Mouse (Mus musculus): ENCODE measurements around the gene Etv4. TPM values are rescaled to one million over a fixed set of nuclear protein-coding genes. Genes with fewer than 3 reads are reported as not detected.

The Etv4 gene
- polyA plus RNA-seq, 1 experiment from 2014 or later, result 9.4 TPM

GRCm38 (mm10) chr11:101798083-101798482 is 12.9 kb upstream of the Etv4 start:
- no peaks in the 10 kb centered on the region for H3K27me3 ChIP-seq (ENCODE audit: control insufficient read depth, insufficient read depth, low read length)
- no peak for ATAC-seq (ENCODE audit: insufficient read depth, low FRiP score, low TSS enrichment)
- no peak overlapping the region for H3K4me3 ChIP-seq (ENCODE audit: low read depth, low read length)
- H3K4me2 ChIP-seq (ENCODE audit: low read depth), result no peak overlapping the region
- H3K4me1 ChIP-seq (ENCODE audit: control insufficient read depth, insufficient read depth, low read length), result no peaks in the 10 kb centered on the region
- no peak overlapping the region for H3K9ac ChIP-seq (ENCODE audit: low read length)
- no peaks in the 10 kb centered on the region for H3K36me3 ChIP-seq (ENCODE audit: control insufficient read depth, insufficient read depth, low read length)
- WGBS, result 42% methylated on average over 8 of the region's 8 CpGs
- no peak overlapping the region for H3K27ac ChIP-seq (ENCODE audit: low read depth, low read length)
- H3K9me3 ChIP-seq (ENCODE audit: control insufficient read depth, low read length), result no peaks in the 10 kb centered on the region
- no peak for DNase-seq (ENCODE audit: low spot score)

DNA sequence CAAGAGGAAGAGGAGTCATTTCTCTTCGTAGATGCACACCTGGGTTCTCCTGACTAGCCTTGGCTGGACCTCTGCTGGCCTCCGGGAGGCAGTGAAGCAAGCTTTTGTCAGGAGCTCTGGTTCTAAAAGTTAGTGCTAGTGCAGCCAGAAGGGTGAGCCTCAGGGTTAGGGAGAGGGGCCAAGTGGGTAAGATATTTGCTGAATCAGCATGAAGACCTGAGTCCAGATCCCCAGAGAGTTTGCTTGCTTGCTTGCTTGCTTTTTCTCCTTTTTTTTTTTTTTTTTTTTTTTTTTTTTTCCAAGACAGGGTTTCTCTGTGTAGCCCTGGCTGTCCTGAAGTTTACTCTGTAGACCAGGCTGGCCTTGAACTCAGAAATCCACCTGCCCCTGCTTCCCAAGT is 12.2 kb upstream of the Etv4 start:
- H3K4me3 ChIP-seq (ENCODE audit: low read depth, low read length), result no peak overlapping the region
- no peak overlapping the region for H3K27ac ChIP-seq (ENCODE audit: low read depth, low read length)
- H3K9me3 ChIP-seq (ENCODE audit: control insufficient read depth, low read length), result no peaks in the 10 kb centered on the region
- WGBS, result 79% methylated on average over 2 of the region's 2 CpGs
- H3K4me2 ChIP-seq (ENCODE audit: low read depth), result no peak overlapping the region
- H3K36me3 ChIP-seq (ENCODE audit: control insufficient read depth, insufficient read depth, low read length), result no peaks in the 10 kb centered on the region
- ATAC-seq (ENCODE audit: insufficient read depth, low FRiP score, low TSS enrichment) (no peak), DNase-seq (ENCODE audit: low spot score) (no peak)
- no peak overlapping the region for H3K9ac ChIP-seq (ENCODE audit: low read length)
- H3K27me3 ChIP-seq (ENCODE audit: control insufficient read depth, insufficient read depth, low read length), result no peaks in the 10 kb centered on the region
- no peaks in the 10 kb centered on the region for H3K4me1 ChIP-seq (ENCODE audit: control insufficient read depth, insufficient read depth, low read length)

- ATAC-seq (ENCODE audit: insufficient read depth, low FRiP score, low TSS enrichment) (no peak), DNase-seq (ENCODE audit: low spot score) (no peak)
- H3K4me1 ChIP-seq (ENCODE audit: control insufficient read depth, insufficient read depth, low read length), result peaks cover 11% of the 10 kb centered on the region
- 48% methylated on average over 19 of the region's 19 CpGs for WGBS
- H3K4me2 ChIP-seq (ENCODE audit: low read depth), result no peak overlapping the region
- no peaks in the 10 kb centered on the region for H3K36me3 ChIP-seq (ENCODE audit: control insufficient read depth, insufficient read depth, low read length)
- no peak overlapping the region for H3K4me3 ChIP-seq (ENCODE audit: low read depth, low read length)
- H3K9me3 ChIP-seq (ENCODE audit: control insufficient read depth, low read length), result no peaks in the 10 kb centered on the region
- H3K27ac ChIP-seq (ENCODE audit: low read depth, low read length), result no peak overlapping the region
- H3K9ac ChIP-seq (ENCODE audit: low read length), result no peak overlapping the region
- H3K27me3 ChIP-seq (ENCODE audit: control insufficient read depth, insufficient read depth, low read length), result peaks cover 21% of the 10 kb centered on the region
Measured at GRCm38 (mm10) chr11:101790811-101791526, 5.8 kb upstream of the Etv4 start.

- 55% methylated on average over 1 of the region's 1 CpGs for WGBS
- peaks cover 53% of the 10 kb centered on the region for H3K27me3 ChIP-seq (ENCODE audit: control insufficient read depth, insufficient read depth, low read length)
Measured at GRCm38 (mm10) chr11:101787432-101787831, 2.3 kb upstream of the Etv4 start.

GRCm38 (mm10) chr11:101786651-101787050 is 1.5 kb upstream of the Etv4 start:
- Histone ChIP-seq H3K4me3 (ENCODE audit: low read depth, low read length) (no peak overlapping the region), H3K4me1 (ENCODE audit: control insufficient read depth, insufficient read depth, low read length) (peaks cover 28% of the 10 kb centered on the region), H3K4me2 (ENCODE audit: low read depth) (no peak overlapping the region), H3K9ac (ENCODE audit: low read length) (no peak overlapping the region), H3K36me3 (ENCODE audit: control insufficient read depth, insufficient read depth, low read length) (no peaks in the 10 kb centered on the region), H3K9me3 (ENCODE audit: control insufficient read depth, low read length) (no peaks in the 10 kb centered on the region), H3K27me3 (ENCODE audit: control insufficient read depth, insufficient read depth, low read length) (peaks cover 54% of the 10 kb centered on the region), H3K27ac (ENCODE audit: low read depth, low read length) (no peak overlapping the region)
- DNase-seq (ENCODE audit: low spot score) (no peak), ATAC-seq (ENCODE audit: insufficient read depth, low FRiP score, low TSS enrichment) (no peak)
- WGBS, result 61% methylated on average over 7 of the region's 7 CpGs

More at GRCm38 (mm10) chr11:101787432-101787831, 2.3 kb upstream of the Etv4 start:
- Histone ChIP-seq H3K27ac (ENCODE audit: low read depth, low read length) (no peak overlapping the region), H3K9me3 (ENCODE audit: control insufficient read depth, low read length) (no peaks in the 10 kb centered on the region), H3K36me3 (ENCODE audit: control insufficient read depth, insufficient read depth, low read length) (no peaks in the 10 kb centered on the region), H3K4me1 (ENCODE audit: control insufficient read depth, insufficient read depth, low read length) (peaks cover 28% of the 10 kb centered on the region), H3K4me2 (ENCODE audit: low read depth) (no peak overlapping the region), H3K9ac (ENCODE audit: low read length) (no peak overlapping the region), H3K4me3 (ENCODE audit: low read depth, low read length) (no peak overlapping the region)
- DNase-seq (ENCODE audit: low spot score) (no peak), ATAC-seq (ENCODE audit: insufficient read depth, low FRiP score, low TSS enrichment) (no peak)

DNA sequence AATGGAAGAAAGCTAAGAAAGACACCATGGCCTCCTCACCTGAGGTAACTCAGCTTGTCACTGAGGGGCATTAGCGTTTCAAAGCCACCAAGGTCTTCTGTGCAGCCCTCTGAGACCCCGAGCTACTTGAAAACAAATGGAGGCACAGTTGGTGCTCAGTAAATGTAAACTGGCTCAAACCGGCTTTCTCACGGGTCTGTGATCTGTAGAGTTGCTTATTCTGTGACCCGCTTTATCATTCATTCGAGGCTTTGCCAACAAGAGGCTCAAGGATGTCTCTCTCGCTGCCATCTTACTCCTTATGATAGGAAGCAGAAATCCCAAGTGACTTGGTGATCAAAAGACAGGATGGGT is 658 bp upstream of the Etv4 start:
- H3K9me3 ChIP-seq (ENCODE audit: control insufficient read depth, low read length), result no peaks in the 10 kb centered on the region
- H3K4me3 ChIP-seq (ENCODE audit: low read depth, low read length), result peak overlapping the region; percentile 46; the same call in 1 of the 2 replicates
- H3K4me1 ChIP-seq (ENCODE audit: control insufficient read depth, insufficient read depth, low read length), result peaks cover 22% of the 10 kb centered on the region
- WGBS, result 10% methylated on average over 7 of the region's 7 CpGs
- H3K4me2 ChIP-seq (ENCODE audit: low read depth), result peak overlapping the region; percentile 54
- no peaks in the 10 kb centered on the region for H3K36me3 ChIP-seq (ENCODE audit: control insufficient read depth, insufficient read depth, low read length)
- H3K27me3 ChIP-seq (ENCODE audit: control insufficient read depth, insufficient read depth, low read length), result peaks cover 54% of the 10 kb centered on the region
- no peak overlapping the region for H3K9ac ChIP-seq (ENCODE audit: low read length)
- DNase-seq (ENCODE audit: low spot score) (no peak), ATAC-seq (ENCODE audit: insufficient read depth, low FRiP score, low TSS enrichment) (no peak)
- H3K27ac ChIP-seq (ENCODE audit: low read depth, low read length), result no peak overlapping the region

GRCm38 (mm10) chr11:101784488-101785142 is 556 bp downstream of the Etv4 start:
- H3K27ac ChIP-seq (ENCODE audit: low read depth, low read length), result peak overlapping the region; percentile 24; the same call in 1 of the 2 replicates

DNA sequence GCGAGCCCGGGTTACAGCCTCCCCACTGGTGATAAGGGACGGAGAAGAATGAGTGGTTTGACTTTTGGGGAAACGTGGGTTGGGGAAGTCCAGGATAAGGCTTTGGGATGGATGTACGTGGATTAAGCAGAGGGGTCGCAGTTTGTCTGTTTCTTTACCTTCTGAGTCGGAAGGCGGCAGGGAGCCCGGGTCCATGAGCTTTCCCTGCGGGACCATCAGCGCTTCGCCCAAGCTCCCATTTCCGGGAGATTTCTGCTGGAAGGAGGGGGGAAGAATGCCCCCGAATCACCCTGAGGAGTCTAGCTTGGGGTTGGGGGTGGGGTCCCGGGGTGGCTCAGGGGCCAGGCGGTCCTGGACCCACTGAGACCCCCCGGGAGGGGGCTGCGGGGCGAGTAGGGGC is 1.1 kb downstream of the Etv4 start:
- H3K4me2 ChIP-seq (ENCODE audit: low read depth), result peak overlapping the region; percentile 92
- H3K4me1 ChIP-seq (ENCODE audit: control insufficient read depth, insufficient read depth, low read length), result peaks cover 17% of the 10 kb centered on the region
- DNase-seq (ENCODE audit: low spot score) (no peak), ATAC-seq (ENCODE audit: insufficient read depth, low FRiP score, low TSS enrichment) (no peak)
- WGBS, result under 1% methylated on average over 17 of the region's 19 CpGs
- H3K27me3 ChIP-seq (ENCODE audit: control insufficient read depth, insufficient read depth, low read length), result peaks cover 54% of the 10 kb centered on the region
- H3K4me3 ChIP-seq (ENCODE audit: low read depth, low read length), result peak overlapping the region; percentile 46
- no peaks in the 10 kb centered on the region for H3K36me3 ChIP-seq (ENCODE audit: control insufficient read depth, insufficient read depth, low read length)
- no peak overlapping the region for H3K27ac ChIP-seq (ENCODE audit: low read depth, low read length)
- H3K9ac ChIP-seq (ENCODE audit: low read length), result peak overlapping the region; percentile 56
- no peaks in the 10 kb centered on the region for H3K9me3 ChIP-seq (ENCODE audit: control insufficient read depth, low read length)

More at GRCm38 (mm10) chr11:101784488-101785142, 556 bp downstream of the Etv4 start:
- DNase-seq (ENCODE audit: low spot score) (peak; percentile 40), ATAC-seq (ENCODE audit: insufficient read depth, low FRiP score, low TSS enrichment) (peak; percentile 55; the same call in 1 of the 2 replicates)
- Histone ChIP-seq H3K4me3 (ENCODE audit: low read depth, low read length) (peak overlapping the region; percentile 46), H3K9ac (ENCODE audit: low read length) (peak overlapping the region; percentile 56), H3K36me3 (ENCODE audit: control insufficient read depth, insufficient read depth, low read length) (no peaks in the 10 kb centered on the region), H3K9me3 (ENCODE audit: control insufficient read depth, low read length) (no peaks in the 10 kb centered on the region), H3K27me3 (ENCODE audit: control insufficient read depth, insufficient read depth, low read length) (peaks cover 54% of the 10 kb centered on the region), H3K4me2 (ENCODE audit: low read depth) (peak overlapping the region; percentile 92), H3K4me1 (ENCODE audit: control insufficient read depth, insufficient read depth, low read length) (peaks cover 17% of the 10 kb centered on the region)
- under 1% methylated on average over 60 of the region's 67 CpGs for WGBS

DNA sequence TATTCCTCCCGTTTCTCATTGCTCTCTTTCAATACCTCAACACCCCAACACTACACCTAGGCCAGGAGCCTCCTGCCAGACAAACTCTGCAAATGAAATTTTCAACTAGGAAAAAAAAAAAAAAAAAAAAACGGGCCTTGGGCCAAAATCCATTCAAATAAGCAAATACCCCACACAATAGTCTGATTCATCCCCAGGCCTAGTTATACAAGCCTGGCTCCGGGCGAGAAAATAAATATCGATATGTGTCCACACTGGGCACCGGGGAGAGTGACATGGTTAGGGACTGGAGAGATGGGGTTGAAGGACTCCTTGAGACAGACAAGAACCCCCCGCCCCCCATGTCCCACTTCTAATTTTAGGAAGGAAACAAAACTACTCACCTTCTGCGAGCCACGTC is 1.6 kb downstream of the Etv4 start:
- ATAC-seq (ENCODE audit: insufficient read depth, low FRiP score, low TSS enrichment) (no peak), DNase-seq (ENCODE audit: low spot score) (no peak)
- Histone ChIP-seq H3K4me2 (ENCODE audit: low read depth) (peak overlapping the region; percentile 92), H3K4me3 (ENCODE audit: low read depth, low read length) (peak overlapping the region; percentile 46; the same call in 1 of the 2 replicates), H3K4me1 (ENCODE audit: control insufficient read depth, insufficient read depth, low read length) (peaks cover 17% of the 10 kb centered on the region), H3K27me3 (ENCODE audit: control insufficient read depth, insufficient read depth, low read length) (peaks cover 54% of the 10 kb centered on the region), H3K9ac (ENCODE audit: low read length) (no peak overlapping the region), H3K9me3 (ENCODE audit: control insufficient read depth, low read length) (no peaks in the 10 kb centered on the region), H3K36me3 (ENCODE audit: control insufficient read depth, insufficient read depth, low read length) (no peaks in the 10 kb centered on the region), H3K27ac (ENCODE audit: low read depth, low read length) (no peak overlapping the region)
- WGBS, result 24% methylated on average over 9 of the region's 9 CpGs
